Mouse (Mus musculus) layer of hippocampus, adult 9-10 months (tissue): ENCODE data around the gene Fcer1a.
"Not testable (repeated sequence)": the region's sequence is repeated elsewhere in the genome, so short reads cannot be mapped to it uniquely, and the experiment has no call there.

Experiments used
- DNase-seq: peaks from one replicate; pipeline ENCODE4 v3.0.0; 2022; ENCODE audit warnings: low spot score

Fcer1a gene

DNA sequence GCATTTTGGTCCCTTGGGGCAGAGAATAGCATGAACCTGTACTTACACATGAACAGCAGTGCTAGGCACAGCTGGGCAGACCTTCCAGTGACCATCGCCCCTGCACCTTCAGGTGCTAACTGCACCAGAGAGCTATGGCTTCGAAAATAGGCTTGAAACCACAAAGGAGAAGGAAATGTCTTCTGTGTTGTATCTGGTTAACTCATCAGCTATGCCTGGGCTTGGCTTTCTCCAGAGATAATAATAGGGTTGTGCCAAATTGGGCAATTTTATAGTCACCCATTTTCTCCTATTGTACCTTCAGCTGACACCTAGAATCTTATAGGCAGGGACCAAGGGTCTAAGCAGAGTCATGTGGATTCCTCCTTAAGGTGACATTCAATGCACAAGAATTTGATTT lies at the start of gene Fcer1a:
Gene Fcer1a (minus strand): TSS at position 134 of the 400 bp plus-strand sequence.
- no peak for DNase-seq

DNA sequence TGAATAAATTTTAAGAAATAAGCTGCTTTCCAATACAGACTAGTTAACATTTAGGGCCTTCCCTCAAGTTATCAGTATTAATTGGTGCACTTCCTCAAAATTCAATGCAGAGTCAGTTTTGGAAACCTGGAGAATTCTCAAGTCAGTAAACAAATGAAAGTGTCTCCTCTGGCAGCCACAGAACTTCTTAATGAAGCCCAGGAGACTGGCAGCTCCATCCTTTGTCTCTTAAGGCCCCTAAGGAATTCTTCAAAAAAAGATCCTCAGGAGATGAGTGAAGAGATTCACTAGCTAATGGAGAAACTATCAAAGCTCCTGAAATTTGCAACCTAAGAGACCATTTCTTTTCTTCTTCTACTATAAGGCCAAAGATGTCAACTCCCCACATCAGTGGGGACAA lies 38.7 kb upstream of the Fcer1a start, which contains the start of gene Olfr418:
Gene Olfr418 (plus strand): TSS at position 301 of the 400 bp plus-strand sequence.
- DNase-seq: no peak

DNA sequence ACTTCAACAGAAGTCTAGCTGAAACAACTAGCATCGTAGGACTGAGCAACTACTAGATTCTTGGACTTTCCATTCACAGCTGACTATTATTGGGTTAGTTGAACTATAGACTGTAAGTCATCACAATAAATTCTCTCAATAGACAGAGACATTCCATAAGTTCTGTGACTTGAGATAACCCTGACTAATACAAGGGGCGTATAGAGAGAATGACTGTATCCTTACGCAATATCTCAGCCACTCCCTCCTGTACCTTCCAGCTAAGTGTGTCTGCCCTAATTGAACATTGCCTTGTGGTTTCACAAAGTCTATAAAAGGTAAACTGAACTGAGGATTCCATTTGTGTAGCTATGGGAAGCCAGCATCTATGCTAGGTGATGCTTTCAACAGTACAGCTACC lies 22.9 kb upstream of the Fcer1a start:
- DNase-seq: no peak

DNA sequence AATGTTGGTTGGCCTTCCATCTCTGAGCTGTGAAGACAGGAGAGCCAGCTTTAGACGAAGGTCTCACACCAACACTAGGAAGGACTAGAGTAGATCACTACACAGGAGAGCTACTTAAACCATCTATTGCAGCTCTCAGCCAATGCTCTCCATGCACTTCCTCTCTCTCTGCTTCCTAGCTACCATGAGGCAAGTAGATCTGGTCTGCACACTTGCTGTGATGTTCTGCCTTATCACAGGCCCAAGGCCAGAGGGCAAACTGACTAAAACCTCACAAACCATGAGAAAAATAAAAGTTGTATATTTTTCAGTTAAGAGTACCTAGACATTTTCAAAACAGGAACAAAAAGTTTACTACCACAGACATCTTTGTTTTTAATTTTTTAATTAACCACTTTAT lies 10.0 kb upstream of the Fcer1a start:
- not testable (repeated sequence) for DNase-seq

DNA sequence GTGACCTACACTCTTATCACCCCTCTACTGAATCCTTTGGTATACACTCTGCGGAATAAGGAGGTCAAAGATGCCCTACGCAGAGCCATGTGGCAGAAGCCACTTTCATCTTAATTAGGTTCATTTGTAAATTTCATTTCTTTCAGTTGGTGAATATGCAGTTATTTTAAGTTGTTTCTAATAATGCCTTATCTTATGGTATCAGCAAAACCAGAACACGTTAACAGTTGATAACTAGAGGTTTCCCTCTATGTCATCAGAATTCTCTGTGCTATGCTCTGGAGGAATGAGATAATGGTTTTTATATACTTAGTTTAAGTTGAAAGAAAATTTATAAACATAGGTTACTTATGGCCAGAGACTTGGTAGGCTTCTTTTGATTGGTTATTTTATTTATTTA lies 10.5 kb downstream of the Fcer1a start:
- DNase-seq: no peak

DNA sequence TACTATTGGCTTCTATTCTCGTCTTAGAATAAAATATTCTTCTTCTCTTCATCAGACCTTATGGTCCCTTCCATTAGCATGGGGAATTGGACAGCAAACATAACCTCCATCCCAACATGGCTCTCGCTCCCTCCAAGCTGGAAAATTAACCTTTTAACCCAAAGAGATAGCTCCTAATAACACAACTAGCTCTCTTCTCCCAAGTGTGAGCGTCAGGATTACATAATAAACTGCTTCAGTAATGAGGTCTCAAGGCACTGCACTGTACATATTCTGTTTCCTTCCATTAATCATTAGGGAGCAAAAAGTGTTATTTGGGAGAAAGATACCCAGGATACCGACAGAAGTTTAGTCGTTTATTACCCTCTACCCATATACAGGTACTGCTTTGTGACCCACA lies 14.9 kb downstream of the Fcer1a start, which contains the start of gene Olfr1404:
Gene Olfr1404 (plus strand): TSS at position 301 of the 400 bp plus-strand sequence.
- DNase-seq: no peak

DNA sequence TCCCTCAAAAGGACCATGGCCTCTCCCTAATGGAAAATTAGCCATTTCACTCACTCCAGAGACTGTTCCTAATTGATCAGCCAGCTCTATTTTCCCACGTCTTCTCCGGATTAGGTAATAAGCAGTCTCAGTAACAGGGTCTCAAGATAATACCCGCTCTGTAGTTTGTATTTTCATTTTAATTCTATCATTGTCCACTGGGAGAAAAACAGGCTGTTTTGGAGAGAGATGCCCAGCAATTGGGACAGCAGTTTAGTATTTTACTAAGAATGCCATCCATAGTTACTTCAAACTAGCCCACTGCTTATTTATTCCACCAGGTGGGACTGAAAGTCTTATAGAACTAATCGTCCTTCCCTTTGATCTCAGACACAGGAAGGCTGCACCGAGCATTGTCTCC lies 29.5 kb downstream of the Fcer1a start, which contains the start of gene Olfr218:
Gene Olfr218 (plus strand): TSS at position 301 of the 400 bp plus-strand sequence.
- no peak for DNase-seq

DNA sequence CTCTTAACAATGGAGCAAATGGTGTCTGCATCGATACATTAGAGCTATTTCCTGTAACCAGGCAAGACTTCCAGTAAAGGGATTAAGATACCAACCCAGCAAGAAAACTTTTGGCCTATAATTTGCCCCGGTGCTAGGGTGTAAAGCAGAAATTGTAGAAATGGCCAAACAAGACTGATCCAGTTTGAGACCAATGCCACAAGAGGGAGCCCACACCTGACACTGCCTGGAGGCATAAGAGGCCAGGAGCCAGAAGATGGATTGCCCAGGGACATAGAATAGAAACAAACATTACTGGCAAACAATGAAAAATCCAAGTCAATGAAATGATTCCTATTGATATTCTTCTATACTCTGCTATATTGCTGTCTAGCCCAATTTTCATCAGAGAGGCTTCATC lies 30.7 kb downstream of the Fcer1a start:
- no peak for DNase-seq

DNA sequence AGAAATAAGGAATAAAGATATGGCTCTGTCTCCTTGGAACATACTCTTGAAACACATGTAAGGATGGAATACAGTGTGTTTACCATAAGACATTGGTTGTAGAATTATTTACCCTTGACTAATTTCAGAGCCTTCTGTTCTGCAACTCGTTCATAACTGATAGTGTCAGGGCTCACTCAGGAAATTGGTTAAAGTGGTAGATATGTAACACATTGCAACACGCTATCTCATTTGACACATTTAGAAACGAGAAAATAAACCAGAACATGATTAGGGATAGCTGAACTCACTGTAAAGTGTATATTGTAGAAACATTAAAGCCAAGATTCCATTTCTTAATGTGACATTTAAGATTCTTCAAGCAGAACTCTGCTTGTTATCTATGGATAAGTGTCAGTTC lies 35.0 kb downstream of the Fcer1a start:
- no peak for DNase-seq

DNA sequence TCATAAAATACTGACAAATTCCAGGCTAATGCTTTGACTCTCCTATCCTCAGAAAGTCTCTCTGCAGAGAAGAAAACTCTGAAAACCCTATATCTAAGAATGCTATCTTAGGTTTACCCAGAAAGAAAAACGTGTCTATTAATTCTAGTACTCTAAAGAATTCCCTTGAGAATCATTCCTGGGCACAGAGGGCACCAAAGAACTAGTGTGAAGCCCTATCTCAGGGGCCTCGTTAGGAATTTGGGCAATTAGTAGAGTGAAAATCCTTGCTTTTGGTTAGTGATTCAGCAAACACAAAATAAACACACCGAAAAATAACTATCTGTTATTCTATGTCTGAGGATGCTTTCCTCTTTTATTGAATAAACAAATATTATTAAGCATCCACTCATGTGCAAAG lies 36.5 kb downstream of the Fcer1a start, which contains the start of gene Olfr1406:
Gene Olfr1406 (minus strand): TSS at position 101 of the 400 bp plus-strand sequence.
- DNase-seq: no peak

DNA sequence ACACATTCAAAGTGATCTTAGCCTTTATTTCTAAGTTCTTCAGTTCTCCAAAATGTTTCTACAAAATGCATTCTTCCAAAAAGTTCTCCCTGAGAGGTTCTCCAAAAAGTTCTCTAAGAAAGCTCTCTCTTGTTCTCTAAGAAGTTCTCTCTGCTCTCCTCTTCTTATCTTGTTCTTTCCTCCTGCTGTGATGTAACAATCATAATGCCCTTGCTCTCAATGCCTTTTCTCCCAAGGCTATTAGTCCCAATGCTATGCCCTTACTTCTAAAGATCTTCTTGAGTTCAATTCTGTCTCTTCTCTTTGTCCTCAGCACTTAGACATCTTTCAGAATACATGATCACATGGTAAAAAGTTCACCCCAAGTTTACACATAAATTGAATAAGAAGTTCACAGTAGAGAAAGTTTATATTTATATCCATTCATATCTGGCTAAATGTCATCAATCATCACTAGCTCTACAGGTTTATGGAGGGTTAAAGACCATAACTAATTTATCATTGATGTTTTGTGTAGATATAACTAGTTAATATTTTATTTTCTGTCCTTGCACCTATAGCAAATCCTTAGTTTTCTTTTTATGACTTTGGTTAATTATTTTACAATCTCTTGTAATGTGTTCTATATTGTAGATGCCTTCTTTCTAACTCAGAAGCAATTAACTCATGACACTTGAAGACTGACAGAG lies 52.7 kb downstream of the Fcer1a start:
- no peak for DNase-seq
